Mouse (Mus musculus) right cerebral cortex, adult 18-20 months (tissue): ENCODE measurements around the gene Atp13a1.

Source experiments
- DNase-seq: peaks from one replicate; pipeline ENCODE4 v3.0.0; 2022; ENCODE audit warnings: mixed read lengths

Gene Atp13a1

DNA sequence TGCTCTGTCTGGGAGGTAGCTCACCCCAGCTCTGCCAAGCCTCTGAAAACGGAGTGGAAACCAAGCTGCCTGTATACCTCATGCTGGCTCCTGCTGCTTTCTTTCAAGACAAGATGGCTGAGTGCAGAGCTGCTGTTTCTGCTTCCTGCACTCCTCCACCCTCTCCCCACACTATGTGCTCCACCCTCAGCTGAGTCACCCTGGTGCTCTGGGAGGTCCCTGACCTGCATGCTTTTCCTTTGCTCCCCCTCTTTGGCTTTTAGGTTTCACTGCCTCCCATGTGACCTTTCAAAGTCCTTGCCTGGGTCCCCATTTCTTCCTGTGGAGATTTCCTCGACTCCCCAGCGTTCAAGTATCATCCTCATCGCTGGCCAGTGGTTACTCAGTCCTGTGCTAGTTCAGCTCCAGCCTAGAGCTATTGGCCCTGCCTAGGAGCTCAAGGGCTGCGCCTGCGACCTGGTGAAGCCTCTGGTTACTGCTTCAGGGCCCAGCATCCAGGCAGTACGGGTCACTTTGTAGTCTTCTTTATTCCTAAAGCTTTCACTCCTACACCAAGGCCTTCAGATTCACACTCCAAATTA, 60.1 kb downstream of the Atp13a1 start:
- no peak for DNase-seq

DNA sequence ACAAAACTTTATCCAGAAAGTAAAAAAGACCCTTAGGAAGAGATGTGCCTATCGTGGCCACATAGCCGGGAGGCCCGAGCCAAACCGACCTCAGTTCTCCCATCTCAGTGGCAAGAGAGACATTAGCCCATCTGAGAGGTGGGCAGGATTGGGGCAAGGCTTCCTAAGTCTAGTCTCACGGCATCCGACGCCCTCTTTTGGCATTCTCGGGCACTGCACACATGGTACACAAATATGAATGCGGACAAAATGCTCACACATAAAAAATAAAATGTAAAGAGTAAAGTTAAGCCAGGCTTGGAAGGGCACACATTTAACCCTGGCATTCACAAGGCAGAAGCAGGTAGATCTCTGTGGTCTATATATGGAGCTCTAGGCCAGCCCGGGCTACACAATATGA, 62.9 kb downstream of the Atp13a1 start:
- DNase-seq, result no peak
